Mouse (Mus musculus) MEL (cell line): ENCODE data around the gene 1700024G13Rik.

Experiments used
- CTCF ChIP-seq, 3 experiments: IDR thresholded peaks in 2 of 3; conservative IDR thresholded peaks in 1 of 3; 2 replicates each; pipeline ENCODE4 v1.5.1; 2011 to 2012; ENCODE audit warnings: low read length in 3 of 3, low read depth in 2 of 3, mild to moderate bottlenecking in 2 of 3, improper control_type of control experiment in 1 of 3, inconsistent platforms in 1 of 3, mixed read lengths in 1 of 3, moderate library complexity in 1 of 3; ENCODE audit not compliant: control insufficient read depth in 1 of 3, insufficient read depth in 1 of 3, poor library complexity in 1 of 3, severe bottlenecking in 1 of 3
- E2F4 ChIP-seq: IDR thresholded peaks from 2 replicates; pipeline ENCODE4 v1.6.1; 2011; ENCODE audit warnings: low read depth, low read length, improper control_type of control experiment, borderline replicate concordance
- EP300 ChIP-seq, 2 experiments: IDR thresholded peaks; 2 replicates each; pipeline ENCODE4 v1.6.1; 2011; ENCODE audit warnings: improper control_type of control experiment in 2 of 2, low read length in 2 of 2, low read depth in 1 of 2, mild to moderate bottlenecking in 1 of 2
- JUND ChIP-seq: IDR thresholded peaks from 2 replicates; pipeline ENCODE4 v1.6.1; 2011; ENCODE audit warnings: low read depth, mild to moderate bottlenecking, improper control_type of control experiment, low read length
- MAZ ChIP-seq: IDR thresholded peaks from 2 replicates; pipeline ENCODE4 v1.6.1; 2012; ENCODE audit warnings: low read depth, mild to moderate bottlenecking, inconsistent platforms, low read length, improper control_type of control experiment
- MYC ChIP-seq: IDR thresholded peaks from 2 replicates; pipeline ENCODE4 v1.6.1; 2011; ENCODE audit warnings: low read depth, mild to moderate bottlenecking, low read length, improper control_type of control experiment, moderate library complexity
- SIN3A ChIP-seq: IDR thresholded peaks from 2 replicates; pipeline ENCODE4 v1.6.1; 2012; ENCODE audit warnings: low read length, improper control_type of control experiment, inconsistent platforms
- ZC3H11A ChIP-seq: IDR thresholded peaks from 2 replicates; pipeline ENCODE4 v1.6.1; 2012; ENCODE audit warnings: low read depth, mild to moderate bottlenecking, inconsistent platforms, low read length, improper control_type of control experiment

DNA sequence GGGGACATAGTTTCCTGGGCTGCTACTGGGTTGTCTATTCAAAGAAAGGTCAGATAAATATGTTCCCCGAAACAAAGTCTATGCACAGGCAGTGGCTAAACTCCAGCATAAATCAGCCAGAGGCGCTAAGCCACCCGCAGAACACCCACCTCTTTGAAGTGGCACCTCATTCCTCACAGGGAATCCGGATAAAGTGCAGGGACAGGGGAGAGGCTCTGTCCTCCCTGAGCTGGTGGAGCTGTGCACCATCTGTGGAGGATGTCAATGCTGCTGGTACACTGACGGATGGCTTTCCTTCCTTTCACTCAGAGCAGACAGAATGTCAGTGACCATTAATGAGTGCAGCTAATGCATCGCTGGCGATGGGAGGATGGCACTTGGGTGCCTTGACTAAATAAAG is 7.1 kb downstream of the 1700024G13Rik start:
- no peak for TF ChIP-seq EP300 (IDR thresholded peaks at IDR 0.05; ENCODE audit: low read depth in 1 of 2, low read length in 2 of 2)
- TF ChIP-seq CTCF (IDR thresholded peaks at IDR 0.05 in 2 of 3, conservative IDR thresholded peaks at IDR 0.05 in 1 of 3; ENCODE audit: control insufficient read depth in 1 of 3, insufficient read depth in 1 of 3, low read depth in 2 of 3, low read length in 3 of 3, poor library complexity in 1 of 3, severe bottlenecking in 1 of 3) = no peak
- TF ChIP-seq JUND = no peak
- no peak for TF ChIP-seq MYC
- TF ChIP-seq ZC3H11A = no peak
- no peak for TF ChIP-seq E2F4
- TF ChIP-seq SIN3A = no peak
- TF ChIP-seq MAZ = no peak
